ENCODE assay signal across 19 mouse cellular contexts in genomic region chr13:19644225-19644624, GRCm38 (mm10). TPM values are rescaled to one million over a fixed set of nuclear protein-coding genes. Genes with fewer than 3 reads are reported as not detected.
DNase-seq lines count a peak whose midpoint lies in the region; ATAC-seq and TF ChIP-seq lines count a peak whose summit lies in the region.
"Had no signal": no experiment of that assay in that cellular context is flagged by ENCODE, and none has a peak within 500 bp of the region (broad histone marks: within the 10 kb centered on the region; RNA-seq: fewer than 3 reads in every experiment).

No protein-coding gene starts in this region.

- no peaks in the 10 kb centered on the region for H3K9me3 ChIP-seq in forebrain, embryonic 14.5 days (replicated peaks; ENCODE audit: control insufficient read depth, low read length)
- no peaks in the 10 kb centered on the region for H3K9me3 ChIP-seq in forebrain, embryonic 16.5 days (ENCODE audit: control insufficient read depth, low read length)
- H3K9me3 ChIP-seq in kidney, postnatal 0 days (replicated peaks; ENCODE audit: low read length) = no peaks in the 10 kb centered on the region
- no peaks in the 10 kb centered on the region for H3K9me3 ChIP-seq in kidney, embryonic 16.5 days (ENCODE audit: low read length)
- H3K9me3 ChIP-seq: hindbrain, embryonic 15.5 days; midbrain, embryonic 13.5 days; neural tube, embryonic 13.5 days had no signal

- no peaks in the 10 kb centered on the region for H3K36me3 ChIP-seq in forebrain, embryonic 14.5 days (ENCODE audit: control insufficient read depth, insufficient read depth, low read length)
- no peaks in the 10 kb centered on the region for H3K36me3 ChIP-seq in forebrain, embryonic 16.5 days (ENCODE audit: control insufficient read depth, insufficient read depth)
- H3K36me3 ChIP-seq in kidney, postnatal 0 days (ENCODE audit: insufficient read depth, low read length) = no peaks in the 10 kb centered on the region
- H3K36me3 ChIP-seq in kidney, embryonic 16.5 days (ENCODE audit: insufficient read depth, low read length) = no peaks in the 10 kb centered on the region
- H3K36me3 ChIP-seq: hindbrain, embryonic 15.5 days; midbrain, embryonic 13.5 days; neural tube, embryonic 13.5 days had no signal

- 88% methylated on average over 2 of the region's 2 CpGs for WGBS in forebrain, embryonic 14.5 days
- WGBS in forebrain, embryonic 16.5 days = 76% methylated on average over 2 of the region's 2 CpGs
- 72% methylated on average over 2 of the region's 2 CpGs for WGBS in kidney, postnatal 0 days
- WGBS in kidney, embryonic 16.5 days = 79% methylated on average over 2 of the region's 2 CpGs

- H3K27me3 ChIP-seq in forebrain, embryonic 14.5 days (replicated peaks; ENCODE audit: control insufficient read depth, insufficient read depth, low read length) = no peaks in the 10 kb centered on the region
- H3K27me3 ChIP-seq in forebrain, embryonic 16.5 days (replicated peaks; ENCODE audit: control insufficient read depth, insufficient read depth, low read length) = no peaks in the 10 kb centered on the region
- no peaks in the 10 kb centered on the region for H3K27me3 ChIP-seq in kidney, postnatal 0 days (ENCODE audit: insufficient read depth, low read length)
- no peaks in the 10 kb centered on the region for H3K27me3 ChIP-seq in kidney, embryonic 16.5 days (ENCODE audit: insufficient read depth, low read length)
- H3K27me3 ChIP-seq: hindbrain, embryonic 15.5 days; midbrain, embryonic 13.5 days; neural tube, embryonic 13.5 days had no signal

- DNase-seq in forebrain, embryonic 14.5 days (ENCODE audit: low spot score) = peak; percentile 46
- DNase-seq in kidney, postnatal 0 days (ENCODE audit: low spot score) = peak; percentile 32
- peak; percentile 24 for DNase-seq in retina, postnatal 1 day
- no peak for DNase-seq in retina, embryonic 14.5 days (ENCODE audit: low spot score)
- DNase-seq in cerebellum, adult 8-10 months = no peak
- no peak for DNase-seq in spleen, postnatal 36 days (ENCODE audit: low spot score in 2 of 2)
- DNase-seq: adrenal gland, postnatal 25 days; B cell, adult 2 months; kidney, postnatal 25 days; layer of hippocampus, postnatal 36 days; lung, postnatal 4 days; right cerebral cortex, adult 18-20 months had no signal

- no peak overlapping the region for H3K27ac ChIP-seq in forebrain, embryonic 14.5 days (ENCODE audit: low read depth, low read length)
- H3K27ac ChIP-seq in forebrain, embryonic 16.5 days (ENCODE audit: low read length) = no peak overlapping the region
- H3K27ac ChIP-seq in kidney, postnatal 0 days = no peak overlapping the region
- no peak overlapping the region for H3K27ac ChIP-seq in kidney, embryonic 16.5 days (ENCODE audit: low read length)
- H3K27ac ChIP-seq: hindbrain, embryonic 15.5 days; midbrain, embryonic 13.5 days; neural tube, embryonic 13.5 days had no signal

- H3K9ac ChIP-seq in forebrain, embryonic 14.5 days (ENCODE audit: low read length) = no peak overlapping the region
- H3K9ac ChIP-seq in forebrain, embryonic 16.5 days (replicated peaks; ENCODE audit: low read depth, low read length) = no peak overlapping the region
- H3K9ac ChIP-seq in kidney, postnatal 0 days (ENCODE audit: low read depth, low read length) = no peak overlapping the region
- H3K9ac ChIP-seq in kidney, embryonic 16.5 days (replicated peaks; ENCODE audit: low read length) = no peak overlapping the region
- H3K9ac ChIP-seq: hindbrain, embryonic 15.5 days; midbrain, embryonic 13.5 days; neural tube, embryonic 13.5 days had no signal

- H3K4me1 ChIP-seq in forebrain, embryonic 14.5 days (ENCODE audit: control insufficient read depth, insufficient read depth, low read length) = no peaks in the 10 kb centered on the region
- no peaks in the 10 kb centered on the region for H3K4me1 ChIP-seq in forebrain, embryonic 16.5 days (replicated peaks; ENCODE audit: control insufficient read depth, insufficient read depth, low read length)
- H3K4me1 ChIP-seq in kidney, postnatal 0 days (replicated peaks; ENCODE audit: insufficient read depth, low read length) = no peaks in the 10 kb centered on the region
- H3K4me1 ChIP-seq in kidney, embryonic 16.5 days (ENCODE audit: insufficient read depth, low read length) = no peaks in the 10 kb centered on the region
- H3K4me1 ChIP-seq: hindbrain, embryonic 15.5 days; midbrain, embryonic 13.5 days; neural tube, embryonic 13.5 days had no signal

- no peak for ATAC-seq in forebrain, embryonic 14.5 days
- ATAC-seq in forebrain, embryonic 16.5 days = no peak
- no peak for ATAC-seq in kidney, postnatal 0 days (replicated peaks; ENCODE audit: low FRiP score, low read depth)
- ATAC-seq in kidney, embryonic 16.5 days (ENCODE audit: low FRiP score, low TSS enrichment) = no peak
- ATAC-seq: midbrain, embryonic 13.5 days had no signal

- peak; percentile 60 for TF ChIP-seq CTCF in kidney, postnatal 0 days (IDR thresholded peaks at IDR 0.05; ENCODE audit: low read depth)

- no peak overlapping the region for H3K4me2 ChIP-seq in forebrain, embryonic 14.5 days (ENCODE audit: low read length)
- no peak overlapping the region for H3K4me2 ChIP-seq in forebrain, embryonic 16.5 days (ENCODE audit: low read length)
- no peak overlapping the region for H3K4me2 ChIP-seq in kidney, postnatal 0 days (ENCODE audit: low read length)
- H3K4me2 ChIP-seq in kidney, embryonic 16.5 days (replicated peaks; ENCODE audit: low read depth, low read length) = no peak overlapping the region
- H3K4me2 ChIP-seq: hindbrain, embryonic 15.5 days; midbrain, embryonic 13.5 days; neural tube, embryonic 13.5 days had no signal

- no peak overlapping the region for H3K4me3 ChIP-seq in forebrain, embryonic 14.5 days (ENCODE audit: low read depth, low read length)
- no peak overlapping the region for H3K4me3 ChIP-seq in forebrain, embryonic 16.5 days (replicated peaks; ENCODE audit: low read length)
- H3K4me3 ChIP-seq in kidney, postnatal 0 days (replicated peaks; ENCODE audit: low read depth, low read length) = no peak overlapping the region
- no peak overlapping the region for H3K4me3 ChIP-seq in kidney, embryonic 16.5 days (ENCODE audit: low read length)
- H3K4me3 ChIP-seq: hindbrain, embryonic 15.5 days; midbrain, embryonic 13.5 days; neural tube, embryonic 13.5 days had no signal

RNA-seq across cellular contexts. Expression of gene Sfrp4, which starts 21.3 kb away (rescaled TPM):
- polyA plus RNA-seq in forebrain, embryonic 14.5 days (2014; fragmentation: Nextera tagmentation; extraction: Ambion mirVana) = 2.9 and 3.3 TPM in 2 replicates
- 1.5 and 2.2 TPM in 2 replicates for polyA plus RNA-seq in forebrain, embryonic 16.5 days (2015; fragmentation: Nextera tagmentation; extraction: Ambion mirVana)
- polyA plus RNA-seq in kidney, postnatal 0 days (2015; fragmentation: Nextera tagmentation; extraction: Ambion mirVana) = 0.96 and 0.99 TPM in 2 replicates
- 2.2 and 2.4 TPM in 2 replicates for polyA plus RNA-seq in kidney, embryonic 16.5 days (2015; fragmentation: Nextera tagmentation; extraction: Ambion mirVana)

RNA-seq across cellular contexts. Expression of gene Epdr1, which starts 24.5 kb away (rescaled TPM):
- polyA plus RNA-seq in forebrain, embryonic 14.5 days (2014; fragmentation: Nextera tagmentation; extraction: Ambion mirVana) = 26.3 and 27.4 TPM in 2 replicates
- 22.1 and 24.9 TPM in 2 replicates for polyA plus RNA-seq in forebrain, embryonic 16.5 days (2015; fragmentation: Nextera tagmentation; extraction: Ambion mirVana)
- polyA plus RNA-seq in kidney, postnatal 0 days (2015; fragmentation: Nextera tagmentation; extraction: Ambion mirVana) = 30.1 and 32.3 TPM in 2 replicates
- 24.3 and 26.2 TPM in 2 replicates for polyA plus RNA-seq in kidney, embryonic 16.5 days (2015; fragmentation: Nextera tagmentation; extraction: Ambion mirVana)

RNA-seq across cellular contexts. Expression of gene Nme8, which starts 53.4 kb away (rescaled TPM):
- polyA plus RNA-seq in forebrain, embryonic 14.5 days (2014; fragmentation: Nextera tagmentation; extraction: Ambion mirVana) = not detected in 2 replicates
- polyA plus RNA-seq in forebrain, embryonic 16.5 days (2015; fragmentation: Nextera tagmentation; extraction: Ambion mirVana) = not detected in 2 replicates
- not detected in 2 replicates for polyA plus RNA-seq in kidney, postnatal 0 days (2015; fragmentation: Nextera tagmentation; extraction: Ambion mirVana)
- not detected in 2 replicates for polyA plus RNA-seq in kidney, embryonic 16.5 days (2015; fragmentation: Nextera tagmentation; extraction: Ambion mirVana)
- polyA plus RNA-seq: limb, embryonic 14.5 days; midbrain, embryonic 13.5 days; neural tube, embryonic 13.5 days; thymus, postnatal 0 days had no signal

Comparison
In these comparisons a context has a peak if more than half of its experiments do, and no peak if none do; other contexts are left out.
1. DNase-seq: peak in forebrain, embryonic 14.5 days (single experiment), kidney, postnatal 0 days (single experiment) and retina, postnatal 1 day (single experiment); none in retina, embryonic 14.5 days (single experiment), cerebellum, adult 8-10 months (single experiment) and spleen, postnatal 36 days (0 of 2).